Mouse (Mus musculus): Measurements from ENCODE around the gene Zhx3. TPM values are rescaled to one million over a fixed set of nuclear protein-coding genes. Genes with fewer than 3 reads are reported as not detected.
A peak's percentile ranks its signal among the peaks of the same experiment; 100 is the strongest.

Zhx3 gene
- total RNA-seq, 2 experiments from 2014 or later = 43.4 to 44.8 TPM

DNA sequence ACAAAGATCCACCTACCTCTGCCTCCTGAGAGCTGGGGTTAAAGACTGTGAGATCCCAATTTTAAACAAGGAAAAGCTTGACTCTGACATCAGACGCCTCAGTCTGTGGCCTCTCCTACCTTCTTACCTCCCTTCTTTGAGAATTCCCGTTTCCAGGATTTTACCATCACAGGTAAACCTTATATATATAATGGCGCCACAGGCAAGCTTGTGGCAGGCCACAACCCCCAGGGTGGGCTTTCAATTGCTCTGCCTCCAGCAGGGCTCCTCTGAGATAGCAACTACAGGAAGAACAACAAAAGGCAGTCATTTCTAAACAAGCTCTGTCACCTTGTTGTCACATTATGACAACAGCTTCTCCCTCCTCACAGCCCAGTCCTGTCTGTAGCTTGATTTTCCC, 13.4 kb upstream of the Zhx3 start:
- intact Hi-C loops (cut with DNase I; ENCODE audit: low total_unique reads) = loop anchor here (5.0 kb wide), 2 partner anchors 124 to 169 kb away; no protein-coding TSS in a partner anchor
- DNase-seq = no peak

DNA sequence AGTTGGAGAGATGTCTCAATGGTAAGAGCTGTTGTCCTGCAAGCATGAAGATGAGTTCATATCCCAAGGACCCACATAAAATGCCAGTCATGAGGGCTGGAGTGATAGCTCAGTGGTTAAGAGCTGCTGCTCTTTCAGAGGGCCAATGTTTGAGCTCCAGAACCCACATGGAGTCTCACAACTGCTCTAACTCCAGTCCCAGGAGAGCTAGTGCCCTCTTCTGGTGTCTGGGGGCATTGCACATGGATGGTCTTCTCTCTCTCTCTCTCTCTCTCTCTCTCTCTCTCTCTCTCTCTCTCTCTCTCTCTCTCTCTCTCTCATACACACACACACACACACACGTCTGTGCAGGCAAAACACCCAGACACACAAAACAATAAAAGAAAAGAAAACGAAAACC, 12.0 kb upstream of the Zhx3 start:
- DNase-seq = peak; percentile 49
- intact Hi-C loops (cut with DNase I; ENCODE audit: low total_unique reads) = loop anchor here (5.0 kb wide), 2 partner anchors 123 to 168 kb away; no protein-coding TSS in a partner anchor

DNA sequence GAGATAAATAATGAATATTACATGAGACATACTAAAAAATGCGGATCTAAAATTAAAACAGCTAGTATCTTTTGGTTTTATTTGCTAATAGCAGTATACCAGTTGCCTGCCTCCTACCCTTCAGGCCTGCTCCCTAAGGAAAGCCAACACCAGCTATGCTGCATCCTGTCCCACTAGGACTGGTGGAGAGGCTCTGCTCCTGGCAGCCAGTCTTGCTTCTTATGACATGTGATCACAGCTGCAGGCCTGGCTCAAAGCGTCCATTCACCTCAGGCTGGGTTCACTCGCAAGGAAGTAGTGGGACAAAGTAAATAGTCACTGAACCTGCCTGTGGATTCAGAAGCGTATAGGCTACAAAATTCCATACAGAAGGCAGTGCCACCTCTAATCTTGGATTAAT, 11.1 kb upstream of the Zhx3 start:
- intact Hi-C loops (cut with DNase I; ENCODE audit: low total_unique reads) = no loop called here
- peak; percentile 88 for DNase-seq

DNA sequence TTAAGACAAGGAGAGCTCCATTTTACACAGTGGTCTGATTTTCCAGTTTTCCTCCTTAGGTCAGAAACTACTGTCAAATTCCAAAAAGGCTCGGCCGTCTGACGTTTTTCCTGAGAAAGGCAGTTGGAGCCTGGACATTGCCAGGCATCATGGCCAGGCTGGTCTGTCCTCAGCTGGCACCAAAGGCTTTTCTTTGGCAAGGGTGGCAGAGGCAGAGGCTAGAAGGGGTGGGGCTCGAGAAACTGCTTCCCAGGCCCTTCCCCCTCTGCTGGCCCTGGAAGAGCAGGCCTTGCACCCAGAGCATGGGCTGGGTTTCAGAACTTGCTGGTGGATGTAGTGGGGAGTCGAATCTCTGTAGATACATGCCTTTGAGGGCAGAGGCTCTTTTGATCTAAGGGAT, 9.6 kb upstream of the Zhx3 start:
- DNase-seq = peak; percentile 56
- intact Hi-C loops (cut with DNase I; ENCODE audit: low total_unique reads) = no loop called here

DNA sequence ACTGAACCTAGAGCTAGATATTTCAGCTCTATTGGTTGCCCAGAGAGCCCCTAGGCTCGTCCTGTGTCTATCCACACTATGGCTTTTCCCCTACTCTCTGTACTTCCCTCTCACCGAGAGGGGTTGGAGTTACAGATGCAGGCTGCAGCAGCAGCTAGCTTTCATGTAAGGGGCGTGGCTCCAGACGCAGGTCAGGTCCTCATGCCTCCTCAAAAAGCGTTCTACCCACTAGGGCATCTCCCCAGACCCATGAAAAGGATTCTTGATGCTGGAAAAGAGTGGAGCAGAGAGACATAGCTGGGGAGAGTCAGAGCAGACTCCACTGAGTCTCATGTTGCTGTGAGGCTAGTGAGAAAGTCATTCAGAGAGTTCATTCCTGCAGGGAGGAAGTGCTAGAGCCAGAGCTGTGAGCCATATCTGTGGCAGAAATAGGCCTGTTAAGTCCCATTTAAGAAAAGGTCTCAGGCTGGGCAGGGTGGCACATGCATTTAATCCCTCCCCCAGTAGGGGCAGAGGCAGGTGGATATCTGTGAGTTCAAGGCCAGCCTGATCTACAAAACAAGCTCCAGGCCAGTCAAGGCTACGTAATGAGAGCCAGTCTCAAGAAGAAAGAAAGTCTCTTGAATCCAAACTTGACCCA, 8.8 kb upstream of the Zhx3 start:
- no peak for DNase-seq
- intact Hi-C loops (cut with DNase I; ENCODE audit: low total_unique reads) = no loop called here

DNA sequence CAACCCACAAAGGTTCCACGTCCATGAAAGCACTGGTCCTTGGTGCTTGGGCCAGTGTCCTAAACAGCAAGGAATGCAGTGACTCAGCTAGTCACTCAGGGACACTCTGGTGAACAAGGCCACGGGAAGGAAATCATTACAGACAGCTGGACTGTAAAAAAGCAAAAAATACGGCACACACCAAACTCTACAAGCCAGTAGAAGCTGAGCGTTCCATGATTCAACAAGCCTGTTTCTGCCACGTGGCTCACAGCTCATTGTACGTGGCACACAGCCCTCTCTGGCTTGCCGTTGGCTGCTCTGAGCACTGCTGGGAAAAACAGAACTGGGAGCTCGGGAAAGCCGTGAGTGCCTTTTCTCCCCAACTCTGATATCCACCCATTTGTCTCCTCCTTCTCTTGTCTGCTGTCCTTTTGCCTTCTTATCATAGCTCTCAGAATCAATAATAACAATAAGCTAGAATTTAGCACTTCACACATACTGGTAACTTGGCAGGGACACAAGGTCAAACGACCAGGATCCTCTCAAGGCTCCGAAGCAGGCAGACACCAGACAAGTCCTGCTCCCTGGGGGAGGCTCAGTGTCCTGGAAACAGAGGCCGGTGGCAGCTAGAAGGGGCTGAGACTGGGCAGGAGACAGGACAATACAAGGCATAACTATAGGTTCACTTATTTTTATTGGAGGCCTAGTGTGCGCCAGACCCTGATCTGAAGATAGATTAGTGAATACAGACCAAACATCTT, 7.8 kb upstream of the Zhx3 start, which contains the start of gene Lpin3:
Gene Lpin3, plus strand, starts transcription at position 218 of the 743 bp plus-strand sequence.
- peak; percentile 83 for DNase-seq
- intact Hi-C loops (cut with DNase I; ENCODE audit: low total_unique reads) = no loop called here

DNA sequence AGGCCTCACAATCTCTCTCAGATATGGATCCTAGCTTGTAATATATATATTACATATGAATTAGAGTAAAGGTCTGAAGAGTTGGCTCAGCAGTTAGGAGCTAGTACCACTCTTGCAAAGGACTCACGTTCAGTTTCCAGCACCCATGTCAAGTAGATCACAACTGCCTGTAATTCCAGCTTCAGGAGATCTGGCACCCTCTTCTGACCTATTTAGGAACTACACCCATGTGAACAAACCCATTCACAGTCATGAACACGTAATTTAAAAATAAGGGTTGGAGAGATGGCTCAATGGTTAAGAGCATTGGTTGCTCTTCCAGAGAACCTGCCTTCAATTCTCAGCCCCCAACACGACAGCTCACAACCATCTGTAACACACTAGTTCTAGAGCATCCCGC, 3.3 kb upstream of the Zhx3 start:
- intact Hi-C loops (cut with DNase I; ENCODE audit: low total_unique reads) = no loop called here
- no peak for DNase-seq

DNA sequence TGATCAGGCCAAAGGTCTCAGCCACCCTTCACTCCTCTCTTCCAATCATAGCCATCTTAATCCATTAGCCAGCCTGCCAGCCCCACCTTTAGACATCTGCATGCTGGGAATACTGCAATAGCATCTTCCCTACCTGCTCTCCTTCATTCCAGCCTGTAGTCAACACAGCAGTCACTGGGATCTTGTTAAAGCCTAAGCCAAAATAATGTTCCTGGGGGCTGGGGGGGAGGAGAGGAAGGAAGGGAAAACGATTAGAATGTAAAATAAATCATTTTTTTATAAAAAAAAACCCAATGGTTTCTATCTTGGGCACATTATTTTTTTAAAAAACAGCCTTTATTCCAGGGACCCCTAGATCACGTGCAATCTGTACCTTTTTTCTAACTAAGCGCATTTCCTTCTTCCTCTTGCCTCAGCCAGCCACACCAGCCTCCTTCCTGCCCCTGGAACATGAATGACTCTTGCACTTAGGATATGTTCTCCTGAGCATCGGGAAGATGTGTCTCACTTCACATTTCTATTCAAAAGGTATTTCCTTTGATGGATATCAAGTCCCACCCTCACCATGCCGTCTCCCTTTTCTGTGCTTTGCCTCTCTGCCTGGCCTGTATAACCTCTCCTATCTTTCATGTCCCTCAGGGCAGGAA, 1.6 kb upstream of the Zhx3 start:
- intact Hi-C loops (cut with DNase I; ENCODE audit: low total_unique reads) = no loop called here
- DNase-seq = no peak

DNA sequence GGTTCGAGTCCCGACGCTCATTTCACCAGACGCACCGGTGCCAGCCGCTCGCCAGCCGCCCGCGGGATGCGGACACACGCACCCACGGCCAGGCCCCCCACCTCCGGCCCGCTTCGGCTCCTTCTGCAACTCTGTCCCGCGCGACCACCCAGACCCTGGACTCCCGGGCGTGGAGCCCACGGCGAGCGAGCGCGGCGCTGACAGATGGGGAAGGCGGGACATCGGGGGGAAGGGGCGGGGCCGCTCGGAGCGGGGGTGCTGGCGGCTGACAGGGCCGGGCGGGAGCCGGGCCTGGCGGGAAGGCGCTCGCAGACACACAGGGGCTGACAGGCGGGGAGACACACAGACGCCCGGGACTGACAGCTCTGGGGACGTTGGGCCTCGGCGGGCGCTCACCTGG, 403 bp downstream of the Zhx3 start:
- peak; percentile 84 for DNase-seq
- intact Hi-C loops (cut with DNase I; ENCODE audit: low total_unique reads) = no loop called here

DNA sequence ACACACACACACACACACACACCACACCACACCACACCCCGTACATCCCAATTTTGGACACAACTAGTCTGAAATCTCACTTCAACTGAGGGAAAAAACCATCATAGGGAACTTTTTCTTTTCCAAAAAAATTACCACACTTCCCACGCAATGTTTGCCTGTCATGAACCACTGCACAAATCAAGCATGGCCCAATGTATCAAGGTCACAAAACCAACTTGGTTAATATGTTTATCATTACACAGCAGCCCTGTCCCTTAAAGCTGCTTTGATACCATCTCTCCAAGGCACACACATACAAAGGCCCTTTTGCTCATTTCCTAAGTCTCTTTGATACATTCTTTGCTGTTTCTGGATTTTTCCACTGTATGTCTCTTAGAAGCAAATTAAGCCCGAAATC, 1.5 kb downstream of the Zhx3 start:
- no peak for DNase-seq
- intact Hi-C loops (cut with DNase I; ENCODE audit: low total_unique reads) = no loop called here

DNA sequence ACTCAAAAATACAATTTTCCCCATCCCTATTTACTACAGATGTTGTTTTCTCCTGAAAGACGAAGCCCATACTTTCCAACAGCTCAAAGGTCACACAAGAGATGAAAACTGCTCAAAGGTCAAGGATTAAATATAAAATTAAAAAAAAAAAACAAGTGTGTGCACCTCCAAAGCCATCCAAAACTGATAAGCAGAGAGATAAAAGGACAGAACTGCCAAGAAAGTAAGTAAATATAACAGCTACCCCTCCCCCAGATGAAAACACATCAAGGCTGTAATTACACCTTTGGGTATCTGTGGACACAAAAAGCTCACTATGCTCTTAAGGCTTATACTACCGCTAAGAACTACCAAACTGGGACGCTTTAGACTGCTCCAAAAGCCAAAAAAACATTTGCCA, 3.4 kb downstream of the Zhx3 start:
- intact Hi-C loops (cut with DNase I; ENCODE audit: low total_unique reads) = no loop called here
- DNase-seq = no peak

DNA sequence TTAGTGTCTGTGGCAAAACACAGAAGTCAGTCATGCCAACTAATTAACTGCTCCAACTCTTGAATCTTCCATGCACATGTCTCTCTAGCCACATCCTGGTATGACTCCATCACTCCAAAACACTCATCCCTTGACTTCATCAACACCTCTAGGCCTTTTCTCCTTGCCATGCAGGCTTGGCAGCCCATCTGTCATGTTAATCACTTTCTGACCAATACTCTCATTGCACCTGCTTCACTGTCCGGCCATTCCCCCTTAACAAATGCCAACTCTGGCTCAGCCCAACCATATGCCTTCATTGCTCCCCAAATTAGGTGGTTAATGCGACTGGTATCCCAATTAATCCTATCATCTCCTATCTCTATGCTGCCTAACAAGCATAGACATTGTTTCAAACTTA, 7.5 kb downstream of the Zhx3 start:
- intact Hi-C loops (cut with DNase I; ENCODE audit: low total_unique reads) = no loop called here

DNA sequence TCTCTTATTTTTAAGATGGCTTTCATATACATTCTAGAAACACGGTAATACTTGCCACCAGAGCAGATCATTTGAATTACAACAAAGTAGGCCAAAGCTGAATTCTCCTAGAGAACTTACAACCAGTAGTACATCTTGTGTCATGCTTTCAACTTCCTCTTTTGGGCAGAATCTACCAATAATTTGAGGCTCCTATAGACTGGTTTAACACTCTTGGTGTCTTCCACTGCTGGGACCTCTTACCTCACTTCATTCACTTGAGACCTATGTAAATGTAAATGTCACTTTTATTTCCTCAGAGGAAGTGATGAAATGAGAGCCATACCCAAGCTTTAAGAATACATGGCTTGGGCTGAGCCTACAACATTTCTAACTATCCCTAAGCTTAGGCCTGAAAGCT, 8.7 kb downstream of the Zhx3 start:
- intact Hi-C loops (cut with DNase I; ENCODE audit: low total_unique reads) = no loop called here
- no peak for DNase-seq

More for the DNA sequence above, 7.5 kb downstream of the Zhx3 start:
- DNase-seq = no peak

DNA sequence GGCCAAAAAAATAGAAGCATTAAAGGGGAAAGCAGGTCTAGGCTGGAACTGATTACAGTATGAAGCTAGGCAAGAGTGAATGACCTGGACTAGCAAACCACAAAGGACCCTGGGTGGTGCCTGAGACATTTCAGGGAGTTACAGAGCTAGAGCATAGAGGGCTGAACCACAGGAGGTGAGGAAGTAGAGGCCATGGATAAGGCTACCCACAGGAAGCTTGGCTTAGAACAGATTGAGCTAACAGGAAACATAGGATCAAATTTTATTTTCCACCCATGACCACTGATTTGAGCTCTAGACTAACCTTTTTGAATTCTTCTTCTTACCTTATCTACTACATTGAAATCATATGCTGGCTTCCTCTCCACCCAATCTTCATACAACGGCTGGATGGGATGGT, 12.4 kb downstream of the Zhx3 start:
- intact Hi-C loops (cut with DNase I; ENCODE audit: low total_unique reads) = no loop called here
- no peak for DNase-seq

DNA sequence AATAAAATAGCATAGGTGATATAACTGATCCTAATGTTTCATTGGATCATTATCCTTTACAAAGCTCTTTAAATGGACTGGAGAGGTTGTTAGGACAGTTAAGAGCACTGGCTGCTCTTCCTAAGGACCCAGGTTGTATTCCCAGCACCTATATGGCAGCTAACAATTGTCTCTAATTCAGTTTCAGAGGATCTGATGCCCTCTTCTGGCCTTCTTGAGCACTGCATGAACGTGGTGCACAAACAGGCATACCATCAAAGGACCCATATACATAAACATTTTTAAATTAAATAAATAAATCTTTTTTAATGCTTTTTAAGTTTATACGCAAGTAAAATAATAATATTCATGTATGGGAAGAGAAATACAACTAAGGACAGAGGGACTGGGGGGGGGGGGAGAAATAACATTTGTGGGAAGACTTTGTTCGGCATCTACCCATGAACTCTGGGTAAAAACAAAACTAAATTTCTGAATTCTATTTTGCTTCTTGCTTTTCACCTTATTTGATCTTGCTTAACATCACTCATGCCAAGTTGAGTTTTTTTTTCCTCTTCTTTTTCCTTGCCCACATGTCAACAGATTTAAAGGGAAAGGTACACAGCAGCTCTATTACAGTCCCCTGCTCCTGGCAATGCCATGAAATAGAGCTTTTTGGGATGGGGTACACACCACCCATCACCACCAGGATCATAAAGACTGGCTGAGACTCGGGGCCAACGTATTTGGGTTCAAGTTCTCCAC, 16.3 kb downstream of the Zhx3 start:
- intact Hi-C loops (cut with DNase I; ENCODE audit: low total_unique reads) = no loop called here

DNA sequence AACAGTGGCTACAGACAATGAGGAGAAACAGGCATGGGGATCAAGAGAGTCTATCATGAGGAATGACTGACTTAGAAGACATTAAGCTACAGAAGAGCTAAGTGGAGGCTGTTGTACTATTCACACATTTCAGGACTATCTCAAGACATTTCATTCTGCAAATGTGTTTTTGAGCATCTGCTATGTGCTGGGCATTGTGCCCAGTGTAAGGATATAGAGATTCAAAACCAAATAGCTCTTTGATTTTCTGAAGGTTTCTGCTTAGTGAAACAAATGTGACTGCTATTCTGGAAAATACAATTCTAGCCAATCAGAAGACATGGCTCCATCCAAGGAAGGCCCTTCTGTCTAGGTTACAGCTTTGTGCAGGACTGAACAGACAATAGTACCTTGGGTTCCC, 18.1 kb downstream of the Zhx3 start:
- intact Hi-C loops (cut with DNase I; ENCODE audit: low total_unique reads) = no loop called here
- DNase-seq = no peak

More for the DNA sequence above, 16.3 kb downstream of the Zhx3 start:
- DNase-seq = no peak

DNA sequence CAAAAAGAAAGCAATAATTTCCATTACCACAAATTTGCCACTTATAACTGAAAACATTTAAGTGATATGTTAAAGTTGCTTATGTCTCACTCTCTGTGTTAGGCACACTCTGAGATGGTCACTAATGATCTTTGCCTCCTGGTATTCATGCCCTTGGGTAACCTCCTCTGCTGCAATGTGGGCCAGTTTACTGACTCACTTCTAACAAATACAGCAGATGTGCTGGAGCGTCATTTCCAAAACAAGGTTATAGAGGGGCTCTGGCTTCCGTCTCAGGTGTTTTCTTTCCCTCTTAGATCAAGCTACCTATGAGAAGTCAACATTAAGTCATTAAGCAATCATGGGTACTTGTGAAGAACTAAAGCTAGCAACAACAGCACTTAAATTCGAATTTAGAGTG, 22.4 kb downstream of the Zhx3 start:
- DNase-seq = no peak
- intact Hi-C loops (cut with DNase I; ENCODE audit: low total_unique reads) = no loop called here

DNA sequence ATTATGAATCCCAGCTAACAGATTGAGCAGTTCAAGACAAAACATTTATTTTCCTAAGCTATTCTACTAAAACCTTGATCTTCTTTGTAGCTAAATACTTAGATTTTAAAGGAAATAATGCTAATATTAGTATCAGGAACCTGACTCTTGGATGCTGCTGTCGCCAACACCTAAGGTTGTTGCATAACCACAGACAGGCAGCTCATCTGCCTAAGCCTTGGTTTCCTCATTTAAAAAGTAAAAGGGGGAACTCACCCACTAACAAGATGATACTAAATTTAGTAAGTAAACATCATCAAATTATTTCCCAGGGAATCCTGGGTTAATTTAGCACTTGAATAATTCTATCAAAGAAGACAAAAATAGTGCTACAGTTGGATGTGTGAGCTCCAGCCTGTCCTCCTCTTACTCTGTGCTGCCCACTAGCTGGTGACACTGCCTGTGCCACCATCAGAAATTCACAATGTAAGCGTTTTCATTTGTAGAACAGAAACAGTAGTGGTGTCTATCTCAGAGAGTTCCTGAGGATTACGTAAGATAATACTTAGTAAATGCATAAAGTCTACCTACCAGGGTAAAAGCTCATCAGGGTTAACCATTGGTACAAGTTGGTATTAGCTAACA, 23.1 kb downstream of the Zhx3 start:
- intact Hi-C loops (cut with DNase I; ENCODE audit: low total_unique reads) = no loop called here
- no peak for DNase-seq

DNA sequence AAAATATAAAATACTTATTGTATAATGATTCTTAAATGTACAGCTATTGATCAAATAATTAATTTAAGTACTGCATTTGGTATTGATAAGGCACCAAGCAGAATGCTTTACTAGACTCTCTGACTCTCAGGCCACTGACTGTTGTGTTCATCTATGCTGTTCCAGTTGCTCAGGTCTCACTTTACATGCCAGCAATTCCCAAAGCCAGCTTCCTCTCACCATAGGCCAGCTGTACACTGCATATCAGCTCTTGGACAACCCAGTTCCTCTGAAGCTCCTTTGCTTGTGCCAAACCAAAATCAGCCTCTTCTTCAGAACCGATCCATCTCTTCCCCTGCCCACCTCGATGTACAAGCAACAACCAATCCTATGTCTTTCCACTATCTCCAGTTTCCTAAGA, 24.6 kb downstream of the Zhx3 start:
- intact Hi-C loops (cut with DNase I; ENCODE audit: low total_unique reads) = no loop called here
- DNase-seq = no peak

DNA sequence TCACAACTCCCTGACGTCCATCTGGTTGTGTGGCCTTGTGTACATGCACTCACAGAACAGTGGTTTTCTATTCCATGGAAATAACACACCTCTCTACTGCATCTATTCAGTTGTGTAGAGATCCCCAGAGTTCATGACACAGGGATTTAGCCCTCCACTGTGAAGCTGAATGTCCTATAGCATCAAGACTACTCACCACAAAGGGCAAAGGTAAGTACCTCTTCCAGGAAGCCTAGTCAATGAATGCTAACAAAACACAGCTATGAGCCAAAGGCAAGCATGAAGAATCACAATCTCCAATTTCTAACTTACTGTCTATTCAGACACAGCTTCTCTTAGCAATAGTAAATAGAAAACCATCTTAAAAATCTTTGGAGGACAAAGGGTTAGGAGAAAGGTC, 25.1 kb downstream of the Zhx3 start:
- intact Hi-C loops (cut with DNase I; ENCODE audit: low total_unique reads) = no loop called here
- no peak for DNase-seq
